Mouse (Mus musculus) liver, adult 2 months (tissue): ENCODE measurements around the gene Cyp4x1.

ENCODE experiments used
- CTCF ChIP-seq: fragments of 200-500 bp; IDR thresholded peaks from 2 replicates; pipeline ENCODE4 v1.5.1; 2011; ENCODE audit warnings: low read depth, low read length, control low read depth
- POLR2A ChIP-seq: fragments of 200-500 bp; IDR thresholded peaks from 2 replicates; pipeline ENCODE4 v1.6.1; 2011; ENCODE audit warnings: low read length, control low read depth; ENCODE audit not compliant: insufficient read depth; ENCODE audit errors: extremely low read depth

DNA sequence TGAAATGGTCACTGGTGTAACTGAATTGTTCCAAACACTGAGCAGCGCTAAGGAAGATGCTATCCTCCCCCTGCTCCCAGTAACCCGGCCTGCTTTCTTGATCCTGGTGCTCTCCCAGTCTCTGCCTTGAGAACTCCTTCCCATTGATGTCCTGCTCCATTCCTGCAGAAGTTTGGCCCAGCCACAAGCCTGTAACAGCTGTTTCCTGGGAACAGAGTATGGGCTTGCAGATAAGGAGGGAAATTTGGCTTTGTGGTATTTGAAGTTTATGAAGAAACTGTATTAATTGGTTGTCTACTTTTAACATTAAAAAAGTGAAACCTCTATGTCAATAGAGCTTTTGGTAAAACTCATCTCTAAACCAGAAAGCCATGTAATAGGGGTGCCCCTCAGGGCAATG, 10.6 kb downstream of the Cyp4x1 start:
- TF ChIP-seq CTCF (no peak), POLR2A (no peak)
